Mouse (Mus musculus) midbrain, embryonic 13.5 days (tissue): ENCODE data around the gene Slc1a1. TPM values are rescaled to one million over a fixed set of nuclear protein-coding genes. Genes with fewer than 3 reads are reported as not detected.

Source experiments
- ATAC-seq: fragments of 200-750 bp; cut with Nextera tagmentation; 2 replicates; pipeline ENCODE4 v1.8.0; 2017; ENCODE audit warnings: mild to moderate bottlenecking, moderate TSS enrichment, moderate library complexity
- H3K27ac ChIP-seq: fragments of 300-500 bp; sonication (generic); 2 replicates; pipeline ENCODE4 v1.5.1; 2015; ENCODE audit warnings: inconsistent platforms, mild to moderate bottlenecking, moderate library complexity
- H3K27me3 ChIP-seq: fragments of 300-500 bp; sonication (generic); 2 replicates; pipeline ENCODE4 v1.6.1; 2015; ENCODE audit warnings: mild to moderate bottlenecking, inconsistent platforms
- H3K36me3 ChIP-seq: fragments of 300-500 bp; sonication (generic); 2 replicates; pipeline ENCODE4 v1.6.1; 2015; ENCODE audit warnings: mild to moderate bottlenecking, inconsistent platforms
- H3K4me1 ChIP-seq: fragments of 300-500 bp; sonication (generic); replicated peaks from 2 replicates; pipeline ENCODE4 v1.6.1; 2015; ENCODE audit warnings: inconsistent platforms
- H3K4me2 ChIP-seq: fragments of 300-500 bp; sonication (generic); replicated peaks from 2 replicates; pipeline ENCODE4 v1.6.1; 2015; ENCODE audit warnings: moderate library complexity, mild to moderate bottlenecking, inconsistent platforms
- H3K4me3 ChIP-seq: fragments of 300-500 bp; sonication (generic); replicated peaks from 2 replicates; pipeline ENCODE4 v1.5.1; 2015; ENCODE audit warnings: mild to moderate bottlenecking, inconsistent platforms
- H3K9ac ChIP-seq: fragments of 300-500 bp; sonication (generic); replicated peaks from 2 replicates; pipeline ENCODE4 v1.6.1; 2015; ENCODE audit warnings: mild to moderate bottlenecking, inconsistent platforms
- H3K9me3 ChIP-seq: fragments of 300-500 bp; sonication (generic); 2 replicates; pipeline ENCODE4 v1.6.1; 2016; ENCODE audit warnings: mild to moderate bottlenecking, inconsistent platforms
- WGBS: fragments of 180-500 bp; shearing (Covaris S2); methylation state at CpG from one replicate; pipeline ENCODE4 v1.1.7; 2015; 5-methylcytosine and 5-hydroxymethylcytosine counted together
- polyA plus RNA-seq: library from polyadenylated mRNA; unstranded; fragments of >200 nt; fragmentation: Nextera tagmentation; extraction: Ambion mirVana; gene quantifications from 2 replicates; pipeline ENCODE4 v1.2.1, GENCODE M21; 2015

Slc1a1 gene
- polyA plus RNA-seq, 1 experiment from 2014 or later, result 13.1 TPM

DNA sequence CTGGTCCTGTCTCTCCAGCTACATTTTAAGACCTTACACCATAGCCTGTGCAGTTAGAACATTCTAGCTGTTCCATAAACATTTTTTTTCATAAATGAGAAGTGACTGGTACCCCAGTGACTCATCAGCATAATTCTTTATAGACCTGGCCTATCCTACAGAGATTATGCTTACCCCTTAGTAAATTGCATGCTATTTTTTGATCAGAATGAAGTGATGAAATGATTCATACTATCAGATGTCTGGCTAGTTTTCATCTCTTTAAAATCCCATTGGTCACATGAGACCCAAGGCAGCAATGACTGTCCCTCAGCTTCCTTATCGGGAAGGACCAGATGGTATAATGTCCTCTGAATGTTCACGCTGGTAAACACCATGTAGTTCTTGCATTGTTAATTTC, 65.9 kb downstream of the Slc1a1 start:
- Histone ChIP-seq H3K4me2 (no peak overlapping the region), H3K36me3 (0 out of 2 replicates have a peak, but pooled peaks cover 3% of the 10 kb centered on the region), H3K4me1 (peaks cover 14% of the 10 kb centered on the region; the same call in 1 of the 2 replicates), H3K9me3 (no peaks in the 10 kb centered on the region), H3K4me3 (no peak overlapping the region), H3K9ac (no peak overlapping the region), H3K27me3 (no peaks in the 10 kb centered on the region), H3K27ac (no peak overlapping the region)
- WGBS, result 87% methylated on average over 2 of the region's 2 CpGs
- no peak for ATAC-seq

DNA sequence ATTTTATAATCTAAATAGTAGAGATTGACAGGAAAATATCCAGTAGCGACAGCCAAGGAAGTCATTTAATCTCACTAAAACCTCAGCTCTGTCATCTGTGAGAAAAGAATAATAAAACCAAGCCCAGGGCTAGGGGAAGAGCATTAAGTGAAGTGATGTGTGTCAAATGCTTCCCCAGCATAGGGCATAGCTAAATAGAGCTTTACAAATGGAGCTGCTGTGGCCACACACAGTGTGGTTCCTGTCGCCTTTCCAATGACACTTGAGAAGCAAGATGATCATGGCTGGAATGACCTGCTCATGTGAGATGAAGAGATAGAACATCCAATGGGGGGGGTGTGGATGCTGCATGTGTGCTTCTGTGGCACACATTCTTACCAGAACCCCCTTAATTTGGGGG, 67.3 kb downstream of the Slc1a1 start:
- Histone ChIP-seq H3K4me1 (peaks cover 7% of the 10 kb centered on the region; the same call in 1 of the 2 replicates), H3K27me3 (no peaks in the 10 kb centered on the region), H3K9me3 (no peaks in the 10 kb centered on the region), H3K9ac (no peak overlapping the region), H3K27ac (no peak overlapping the region), H3K36me3 (0 out of 2 replicates have a peak, but pooled peaks cover 3% of the 10 kb centered on the region), H3K4me3 (no peak overlapping the region), H3K4me2 (no peak overlapping the region)
- ATAC-seq, result no peak
- 49% methylated on average over 2 of the region's 2 CpGs for WGBS

DNA sequence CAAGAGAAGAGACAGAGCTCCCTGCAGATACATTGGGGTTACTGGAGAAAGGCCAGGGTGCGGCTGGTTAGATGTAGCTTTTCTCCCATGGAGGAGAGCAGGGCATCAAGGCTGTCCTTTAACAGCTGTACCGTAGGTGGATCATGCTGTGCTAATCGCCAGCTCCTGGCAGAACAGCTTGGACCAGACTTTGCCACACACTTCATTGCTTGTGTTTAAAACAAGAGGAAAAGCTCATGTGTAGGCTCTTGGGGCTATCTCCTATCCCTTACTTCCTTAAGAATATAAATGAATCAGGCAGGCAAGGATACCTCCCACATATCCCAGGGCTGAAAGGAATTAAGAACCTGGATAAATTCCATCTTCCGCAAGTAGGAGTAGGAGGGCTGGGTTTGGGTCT, 68.0 kb downstream of the Slc1a1 start:
- H3K4me1 ChIP-seq, result peaks cover 4% of the 10 kb centered on the region; the same call in 1 of the 2 replicates
- no peaks in the 10 kb centered on the region for H3K27me3 ChIP-seq
- no peaks in the 10 kb centered on the region for H3K9me3 ChIP-seq
- WGBS, result 91% methylated on average over 4 of the region's 4 CpGs
- H3K4me3 ChIP-seq, result no peak overlapping the region
- ATAC-seq, result no peak
- no peak overlapping the region for H3K27ac ChIP-seq
- H3K4me2 ChIP-seq, result no peak overlapping the region
- 0 out of 2 replicates have a peak, but pooled peaks cover 3% of the 10 kb centered on the region for H3K36me3 ChIP-seq
- H3K9ac ChIP-seq, result no peak overlapping the region

DNA sequence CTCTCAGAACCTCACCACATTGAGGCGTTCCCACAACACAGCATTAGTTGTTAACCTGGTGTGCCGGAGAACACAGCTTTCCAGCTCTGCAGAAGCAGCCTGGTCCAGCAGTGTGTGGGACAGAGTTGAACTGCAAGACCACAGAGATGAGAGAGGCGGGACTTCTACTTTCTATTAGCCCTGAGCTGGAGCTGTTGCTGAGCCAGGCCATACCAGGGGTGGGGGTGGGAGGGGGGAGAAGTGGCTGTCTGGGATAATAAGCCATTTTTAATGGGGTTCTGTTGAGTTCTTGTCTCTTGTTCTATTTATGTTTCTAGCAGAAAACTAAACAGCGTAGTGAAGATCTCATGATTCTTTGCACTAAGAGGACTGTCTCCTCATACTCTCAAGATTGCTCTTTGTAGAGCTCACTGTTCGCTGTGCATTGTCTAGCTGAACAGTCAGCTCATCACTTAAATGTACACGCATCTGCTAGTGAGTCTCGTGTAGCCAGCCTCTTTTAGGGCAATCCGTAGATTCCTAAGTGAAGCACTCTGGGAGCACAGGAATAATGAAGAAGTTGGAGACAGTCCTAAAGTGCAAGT, 68.8 kb downstream of the Slc1a1 start:
- Histone ChIP-seq H3K4me3 (no peak overlapping the region), H3K4me2 (no peak overlapping the region), H3K27ac (no peak overlapping the region), H3K9ac (no peak overlapping the region), H3K36me3 (0 out of 2 replicates have a peak, but pooled peaks cover 3% of the 10 kb centered on the region), H3K27me3 (no peaks in the 10 kb centered on the region), H3K9me3 (no peaks in the 10 kb centered on the region), H3K4me1 (peaks cover 4% of the 10 kb centered on the region; the same call in 1 of the 2 replicates)
- no peak for ATAC-seq
- WGBS, result 89% methylated on average over 8 of the region's 8 CpGs

DNA sequence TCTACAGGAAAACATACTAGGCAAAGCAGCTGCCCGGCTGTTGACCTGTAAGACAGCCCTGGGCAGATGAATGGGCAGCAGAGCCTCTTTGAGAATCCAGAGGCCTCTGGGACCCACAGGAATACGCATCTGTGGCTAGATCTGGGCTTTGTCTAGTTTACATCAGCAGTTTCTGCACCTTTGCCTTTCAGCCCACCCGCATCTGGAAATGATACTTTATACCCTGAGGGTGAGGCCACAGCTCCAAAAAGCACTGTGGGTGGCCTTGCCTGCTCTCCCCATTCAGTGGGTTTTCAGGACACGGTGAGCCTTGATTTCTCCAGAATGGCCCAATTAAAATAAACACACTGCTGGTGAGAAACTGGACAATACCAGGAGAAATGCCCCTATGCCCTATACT, 73.3 kb downstream of the Slc1a1 start:
- no peak overlapping the region for H3K9ac ChIP-seq

DNA sequence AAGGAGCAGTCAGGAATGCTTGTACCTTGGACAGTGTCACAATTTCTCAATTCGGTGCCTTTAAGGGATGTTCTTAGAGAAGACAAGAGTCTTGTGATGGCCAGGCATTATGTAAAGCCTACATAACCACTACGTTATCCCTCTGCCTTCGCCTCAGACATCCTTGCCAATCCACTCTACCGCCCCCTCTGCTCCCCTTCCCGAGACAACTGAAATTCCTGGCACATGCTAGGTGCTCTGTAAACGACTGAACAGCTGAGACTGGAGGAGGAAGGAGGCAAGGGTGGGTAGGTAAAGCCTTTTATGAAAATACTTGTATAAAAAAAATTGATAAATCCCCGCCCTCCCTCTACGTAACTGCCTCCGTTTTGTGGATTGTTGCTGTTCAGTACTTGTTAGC, 73.8 kb downstream of the Slc1a1 start:
- H3K27ac ChIP-seq, result no peak overlapping the region
- 0 out of 2 replicates have a peak, but pooled peaks cover 3% of the 10 kb centered on the region for H3K36me3 ChIP-seq
- 0 out of 2 replicates have a peak, but pooled peaks cover 3% of the 10 kb centered on the region for H3K4me1 ChIP-seq
- H3K27me3 ChIP-seq, result no peaks in the 10 kb centered on the region
- no peaks in the 10 kb centered on the region for H3K9me3 ChIP-seq
- H3K4me2 ChIP-seq, result no peak overlapping the region
- WGBS, result 85% methylated on average over 9 of the region's 9 CpGs
- ATAC-seq, result no peak
- H3K9ac ChIP-seq, result no peak overlapping the region
- no peak overlapping the region for H3K4me3 ChIP-seq

More for the DNA sequence above, 73.3 kb downstream of the Slc1a1 start:
- Histone ChIP-seq H3K4me2 (no peak overlapping the region), H3K36me3 (0 out of 2 replicates have a peak, but pooled peaks cover 3% of the 10 kb centered on the region), H3K27ac (no peak overlapping the region), H3K4me1 (0 out of 2 replicates have a peak, but pooled peaks cover 3% of the 10 kb centered on the region), H3K4me3 (no peak overlapping the region), H3K27me3 (no peaks in the 10 kb centered on the region), H3K9me3 (no peaks in the 10 kb centered on the region)
- ATAC-seq, result no peak
- WGBS, result 63% methylated on average over 4 of the region's 4 CpGs

DNA sequence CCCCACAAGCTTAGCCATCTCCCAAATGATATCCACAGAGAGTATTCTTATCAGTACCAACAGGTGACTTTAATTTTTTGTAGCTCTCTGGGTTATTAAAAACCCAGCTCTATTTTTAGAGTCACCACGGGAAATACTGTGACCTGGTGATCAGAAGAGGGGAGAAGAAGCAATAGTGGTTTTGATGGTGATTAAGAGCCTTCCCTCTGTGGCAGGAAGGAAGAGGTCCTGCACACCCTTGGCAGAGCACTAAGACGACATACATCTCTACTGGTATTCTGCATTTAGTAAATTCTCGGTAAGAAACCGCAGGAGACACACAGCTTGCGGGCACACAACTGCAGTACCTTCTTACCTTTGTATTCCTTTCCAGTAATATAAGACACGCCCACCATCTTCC, 79.7 kb downstream of the Slc1a1 start:
- Histone ChIP-seq H3K9me3 (no peaks in the 10 kb centered on the region), H3K4me3 (no peak overlapping the region), H3K4me2 (no peak overlapping the region), H3K4me1 (0 out of 2 replicates have a peak, but pooled peaks cover 4% of the 10 kb centered on the region), H3K27ac (no peak overlapping the region), H3K9ac (no peak overlapping the region), H3K36me3 (no peaks in the 10 kb centered on the region), H3K27me3 (no peaks in the 10 kb centered on the region)
- WGBS, result 92% methylated on average over 6 of the region's 6 CpGs
- ATAC-seq, result no peak

DNA sequence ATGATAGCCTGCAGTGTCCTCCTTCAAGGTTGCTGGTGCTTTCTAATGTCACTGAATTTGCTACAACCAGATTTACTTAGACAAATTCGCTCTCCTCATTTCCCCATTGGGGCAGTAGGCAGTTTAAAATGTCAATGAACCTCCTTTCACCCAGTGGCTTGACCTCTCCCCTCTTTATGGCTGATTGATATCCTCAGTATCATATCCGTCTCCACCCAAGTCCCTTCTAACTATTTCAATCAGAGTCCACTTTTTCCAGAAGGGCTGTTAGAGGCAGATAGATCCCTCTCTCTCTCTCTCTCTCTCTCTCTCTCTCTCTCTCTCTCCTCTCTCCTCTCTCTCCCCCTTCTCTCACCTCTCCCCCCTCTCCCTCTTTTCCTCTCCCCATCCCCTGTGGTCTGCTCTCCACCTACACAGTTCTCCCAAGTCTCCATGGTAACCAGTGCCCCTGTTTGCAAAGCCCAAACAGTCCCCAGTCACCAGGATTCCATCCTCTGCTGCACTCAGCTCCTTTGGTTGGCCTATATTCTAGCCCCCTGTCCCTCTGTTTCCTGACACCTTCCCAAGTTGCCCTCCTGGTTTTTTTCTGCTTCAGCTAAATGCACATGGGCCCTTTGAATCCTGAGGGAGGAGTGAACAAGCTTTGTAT, 80.9 kb downstream of the Slc1a1 start:
- Histone ChIP-seq H3K4me2 (no peak overlapping the region), H3K36me3 (no peaks in the 10 kb centered on the region), H3K4me3 (no peak overlapping the region), H3K9ac (no peak overlapping the region), H3K27ac (no peak overlapping the region), H3K27me3 (no peaks in the 10 kb centered on the region), H3K4me1 (0 out of 2 replicates have a peak, but pooled peaks cover 4% of the 10 kb centered on the region), H3K9me3 (no peaks in the 10 kb centered on the region)
- WGBS, result 48% methylated on average over 2 of the region's 2 CpGs
- ATAC-seq, result no peak

DNA sequence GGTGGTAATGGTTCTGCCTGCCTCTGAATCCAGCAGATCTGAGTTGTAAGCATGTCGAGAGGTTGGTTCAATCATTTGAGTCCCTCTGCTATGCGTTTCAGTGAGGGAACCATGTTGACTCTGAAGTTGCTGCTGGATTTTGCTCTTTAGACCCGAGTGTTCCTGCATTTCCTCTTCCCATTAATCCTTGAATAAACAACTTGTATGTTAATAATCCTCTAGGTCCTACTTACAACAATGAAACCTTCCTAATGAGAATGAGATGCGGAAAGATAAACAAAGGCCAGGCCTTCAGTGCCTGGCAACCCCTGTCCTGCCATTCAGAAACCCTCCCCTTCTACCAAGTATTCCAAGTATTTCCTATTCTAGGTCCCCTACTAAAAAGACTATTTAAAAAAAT, 81.6 kb downstream of the Slc1a1 start:
- no peaks in the 10 kb centered on the region for H3K36me3 ChIP-seq

DNA sequence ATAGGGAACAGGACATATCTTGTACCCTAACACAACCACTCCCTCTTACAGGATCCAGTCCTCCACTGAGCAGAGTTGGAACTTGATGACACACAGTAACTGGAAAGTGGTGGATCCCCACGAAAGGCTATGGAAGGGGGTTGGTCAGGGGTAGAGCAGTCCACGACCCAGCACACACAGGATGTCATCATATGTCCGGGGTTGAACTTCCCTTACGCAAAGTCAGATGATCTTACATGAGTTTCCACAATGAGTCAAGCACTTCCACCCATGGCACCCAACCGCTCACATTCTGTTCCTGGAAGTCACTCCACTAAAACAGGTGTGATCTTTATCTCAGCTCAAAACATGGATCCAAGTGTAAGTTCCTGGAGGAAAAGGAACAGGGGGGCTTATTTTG, 83.0 kb downstream of the Slc1a1 start:
- no peaks in the 10 kb centered on the region for H3K27me3 ChIP-seq
- no peak overlapping the region for H3K4me3 ChIP-seq
- 86% methylated on average over 5 of the region's 5 CpGs for WGBS
- no peak for ATAC-seq
- H3K4me2 ChIP-seq, result no peak overlapping the region
- no peak overlapping the region for H3K9ac ChIP-seq
- H3K27ac ChIP-seq, result no peak overlapping the region
- no peaks in the 10 kb centered on the region for H3K9me3 ChIP-seq
- 0 out of 2 replicates have a peak, but pooled peaks cover 4% of the 10 kb centered on the region for H3K4me1 ChIP-seq
- no peaks in the 10 kb centered on the region for H3K36me3 ChIP-seq

More for the DNA sequence above, 81.6 kb downstream of the Slc1a1 start:
- Histone ChIP-seq H3K9ac (no peak overlapping the region), H3K4me1 (0 out of 2 replicates have a peak, but pooled peaks cover 4% of the 10 kb centered on the region), H3K4me2 (no peak overlapping the region), H3K9me3 (no peaks in the 10 kb centered on the region), H3K4me3 (no peak overlapping the region), H3K27me3 (no peaks in the 10 kb centered on the region), H3K27ac (no peak overlapping the region)
- WGBS, result 54% methylated on average over 4 of the region's 4 CpGs
- no peak for ATAC-seq

DNA sequence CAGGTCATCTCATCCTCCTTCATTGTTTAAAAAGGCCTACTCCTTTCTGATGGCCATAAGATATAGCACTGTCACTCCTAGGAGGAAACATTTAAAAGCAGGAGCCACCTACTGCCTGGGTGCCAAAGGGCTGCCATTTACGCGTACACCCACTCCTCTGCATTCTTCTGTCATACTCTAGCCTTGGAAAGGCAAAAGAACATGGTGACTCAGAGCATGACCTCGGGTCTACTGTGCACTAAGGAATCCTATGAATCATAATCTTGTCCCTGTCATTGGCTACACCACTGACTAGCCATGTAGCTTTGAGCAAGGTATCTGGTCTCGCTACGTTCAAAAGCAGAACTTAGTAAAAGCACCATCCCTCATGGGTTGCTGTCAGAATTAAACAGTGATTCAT, 91.5 kb downstream of the Slc1a1 start:
- Histone ChIP-seq H3K4me2 (no peak overlapping the region), H3K27me3 (no peaks in the 10 kb centered on the region), H3K36me3 (no peaks in the 10 kb centered on the region), H3K9me3 (no peaks in the 10 kb centered on the region), H3K9ac (no peak overlapping the region), H3K4me3 (no peak overlapping the region), H3K4me1 (no peaks in the 10 kb centered on the region), H3K27ac (no peak overlapping the region)
- WGBS, result 90% methylated on average over 5 of the region's 5 CpGs
- ATAC-seq, result no peak

DNA sequence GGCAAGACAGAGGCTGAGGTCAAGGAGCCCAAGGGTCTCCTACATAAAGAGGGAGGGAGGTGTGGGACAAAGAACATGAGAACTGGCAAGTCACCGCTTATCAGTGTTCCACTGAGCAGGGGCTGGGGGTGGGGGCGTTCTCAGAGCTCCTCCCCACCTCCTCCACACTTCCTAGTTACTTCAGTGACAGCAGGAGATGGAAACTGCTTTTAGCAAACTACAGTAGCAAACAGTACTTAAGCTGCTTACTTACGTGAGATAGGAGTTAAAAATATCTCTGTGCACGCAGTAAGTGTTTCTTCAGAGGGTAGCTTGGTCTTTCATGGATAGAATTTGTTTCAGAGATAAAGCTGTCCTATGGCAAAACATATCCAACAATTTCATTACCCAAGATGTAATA, 92.5 kb downstream of the Slc1a1 start:
- Histone ChIP-seq H3K4me1 (no peaks in the 10 kb centered on the region), H3K4me2 (no peak overlapping the region), H3K4me3 (no peak overlapping the region), H3K27ac (no peak overlapping the region), H3K36me3 (no peaks in the 10 kb centered on the region), H3K9me3 (no peaks in the 10 kb centered on the region), H3K9ac (no peak overlapping the region), H3K27me3 (no peaks in the 10 kb centered on the region)
- no peak for ATAC-seq
- 80% methylated on average over 4 of the region's 4 CpGs for WGBS
